Mouse (Mus musculus): ENCODE measurements around the gene Abcd3. TPM values are rescaled to one million over a fixed set of nuclear protein-coding genes. Genes with fewer than 3 reads are reported as not detected.

The Abcd3 gene
- total and polyA plus RNA-seq, 2 experiments = 45.5 to 397 TPM

DNA sequence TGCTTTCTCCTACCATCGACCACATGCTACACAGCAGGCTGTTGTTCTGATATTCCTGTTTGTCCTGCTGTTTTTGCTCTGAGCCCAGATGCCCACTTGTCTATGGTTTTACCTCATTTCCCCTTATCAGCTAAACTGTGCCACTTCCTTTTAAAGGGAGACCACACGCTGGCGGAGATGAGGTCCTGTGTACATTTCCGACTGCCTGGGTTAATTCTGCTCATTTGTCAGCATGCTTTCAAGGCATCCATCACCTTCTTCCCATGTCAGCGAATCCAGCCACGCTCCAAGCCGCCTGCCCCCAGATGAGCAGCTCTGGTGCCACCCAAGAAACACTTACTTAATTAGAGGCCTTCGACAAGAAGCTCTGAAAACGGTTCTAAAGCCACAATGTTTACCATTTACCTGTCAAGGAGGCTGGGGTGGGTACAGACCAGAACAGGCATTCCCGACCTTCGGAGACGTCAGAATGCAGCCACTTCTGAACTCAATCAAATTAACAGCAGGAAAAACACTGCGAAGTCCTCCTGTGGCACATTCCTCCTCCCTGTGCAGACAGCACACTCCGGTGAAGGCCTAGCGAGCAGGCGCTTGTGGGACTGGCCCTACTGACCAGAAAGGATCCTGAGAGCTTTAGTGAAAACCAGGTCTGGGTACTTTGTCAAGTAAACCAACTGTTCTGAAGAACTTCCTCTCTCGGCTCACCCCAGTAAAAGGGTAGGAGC lies 75.5 kb downstream of the Abcd3 start:
- DNase-seq (ENCODE audit: extremely low read depth, low read depth, low spot score) = no peak
- WGBS = 77% methylated on average over 17 of the region's 17 CpGs
- TF ChIP-seq CTCF (IDR thresholded peaks at IDR 0.05; ENCODE audit: low read depth, low read length) (no peak), POLR2A (IDR thresholded peaks at IDR 0.05; ENCODE audit: extremely low read depth, insufficient read depth, low read length) (no peak)
- Histone ChIP-seq H3K27me3 (ENCODE audit: control insufficient read depth, insufficient read depth, low read length) (no peaks in the 10 kb centered on the region), H3K79me2 (ENCODE audit: control insufficient read depth, insufficient read depth, low read length) (no peaks in the 10 kb centered on the region), H3K4me3 (ENCODE audit: insufficient read depth, low read depth, low read length) (no peak overlapping the region), H3K4me1 (ENCODE audit: control insufficient read depth, insufficient read depth, low read length) (peaks cover 8% of the 10 kb centered on the region), H3K9ac (ENCODE audit: low read depth, low read length) (no peak overlapping the region), H3K27ac (replicated peaks; ENCODE audit: insufficient read depth, low read depth, low read length) (no peak overlapping the region), H3K36me3 (ENCODE audit: control insufficient read depth, insufficient read depth, low read length) (no peaks in the 10 kb centered on the region)

DNA sequence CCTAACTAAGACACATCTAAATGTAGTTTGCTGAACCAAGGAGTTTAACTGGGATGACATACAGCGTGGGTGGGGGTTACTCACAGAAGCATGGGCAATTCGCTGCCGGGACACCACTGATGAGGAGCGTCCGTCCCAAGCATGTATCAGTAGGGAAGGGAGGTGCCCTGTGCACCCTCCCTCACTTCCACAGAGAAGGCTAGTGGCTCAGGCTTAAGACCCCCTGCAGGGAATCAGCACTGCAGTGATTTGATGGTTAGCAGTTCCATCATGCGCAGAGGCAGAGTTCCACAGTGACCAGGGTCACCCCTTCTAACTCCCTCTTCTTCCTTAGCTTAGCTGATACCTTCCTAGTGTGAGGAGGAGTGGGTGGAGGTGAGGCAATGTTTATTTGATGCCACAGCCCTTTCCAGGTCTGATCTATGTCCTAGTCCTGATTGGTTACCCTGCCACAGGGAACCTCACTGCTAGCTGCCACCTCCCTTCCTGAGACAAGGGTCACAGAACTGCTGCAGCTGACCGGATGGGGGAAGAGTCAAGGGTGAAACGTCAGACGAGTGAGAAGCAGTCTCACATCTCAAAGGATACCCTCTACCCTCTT lies 76.3 kb downstream of the Abcd3 start:
- WGBS = 67% methylated on average over 9 of the region's 9 CpGs
- no peak for DNase-seq (ENCODE audit: extremely low read depth, low read depth, low spot score)

DNA sequence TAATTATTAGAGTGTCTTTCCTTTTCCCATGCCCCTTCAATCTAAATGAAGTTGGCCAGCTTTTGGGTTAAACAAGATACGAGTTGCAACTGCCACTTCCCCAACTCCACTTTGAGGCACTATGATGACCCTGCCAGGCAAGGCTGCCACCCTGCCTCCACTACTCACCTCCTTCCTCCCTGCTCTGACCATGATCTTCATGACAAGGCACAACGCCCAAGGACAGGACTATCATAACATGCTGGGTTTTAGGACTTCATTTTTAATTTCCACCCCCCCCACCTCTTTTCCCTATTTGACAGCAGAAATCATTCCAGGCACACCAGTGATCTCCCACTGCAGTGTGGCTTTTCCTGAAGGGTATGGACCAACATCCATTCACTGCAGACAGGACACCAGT lies 77.2 kb downstream of the Abcd3 start:
- H3K4me1 ChIP-seq (ENCODE audit: control insufficient read depth, insufficient read depth, low read length) = peaks cover 8% of the 10 kb centered on the region
- no peak overlapping the region for H3K4me3 ChIP-seq (ENCODE audit: insufficient read depth, low read depth, low read length)
- no peak overlapping the region for H3K9ac ChIP-seq (ENCODE audit: low read depth, low read length)
- DNase-seq (ENCODE audit: extremely low read depth, low read depth, low spot score) = no peak
- no peaks in the 10 kb centered on the region for H3K79me2 ChIP-seq (ENCODE audit: control insufficient read depth, insufficient read depth, low read length)
- no peak overlapping the region for H3K27ac ChIP-seq (replicated peaks; ENCODE audit: insufficient read depth, low read depth, low read length)
- H3K36me3 ChIP-seq (ENCODE audit: control insufficient read depth, insufficient read depth, low read length) = peaks cover 4% of the 10 kb centered on the region; the same call in 1 of the 2 replicates
- no peaks in the 10 kb centered on the region for H3K27me3 ChIP-seq (ENCODE audit: control insufficient read depth, insufficient read depth, low read length)
- TF ChIP-seq CTCF (IDR thresholded peaks at IDR 0.05; ENCODE audit: low read depth, low read length) (no peak), POLR2A (IDR thresholded peaks at IDR 0.05; ENCODE audit: extremely low read depth, insufficient read depth, low read length) (no peak)
- 74% methylated on average over 2 of the region's 2 CpGs for WGBS

More for the DNA sequence above, 76.3 kb downstream of the Abcd3 start:
- H3K79me2 ChIP-seq (ENCODE audit: control insufficient read depth, insufficient read depth, low read length) = no peaks in the 10 kb centered on the region
- peaks cover 2% of the 10 kb centered on the region; the same call in 1 of the 2 replicates for H3K36me3 ChIP-seq (ENCODE audit: control insufficient read depth, insufficient read depth, low read length)
- H3K27ac ChIP-seq (replicated peaks; ENCODE audit: insufficient read depth, low read depth, low read length) = no peak overlapping the region
- no peak overlapping the region for H3K9ac ChIP-seq (ENCODE audit: low read depth, low read length)
- H3K4me3 ChIP-seq (ENCODE audit: insufficient read depth, low read depth, low read length) = no peak overlapping the region
- H3K4me1 ChIP-seq (ENCODE audit: control insufficient read depth, insufficient read depth, low read length) = peaks cover 8% of the 10 kb centered on the region
- no peaks in the 10 kb centered on the region for H3K27me3 ChIP-seq (ENCODE audit: control insufficient read depth, insufficient read depth, low read length)
- TF ChIP-seq CTCF (IDR thresholded peaks at IDR 0.05; ENCODE audit: low read depth, low read length) (no peak), POLR2A (IDR thresholded peaks at IDR 0.05; ENCODE audit: extremely low read depth, insufficient read depth, low read length) (no peak)

DNA sequence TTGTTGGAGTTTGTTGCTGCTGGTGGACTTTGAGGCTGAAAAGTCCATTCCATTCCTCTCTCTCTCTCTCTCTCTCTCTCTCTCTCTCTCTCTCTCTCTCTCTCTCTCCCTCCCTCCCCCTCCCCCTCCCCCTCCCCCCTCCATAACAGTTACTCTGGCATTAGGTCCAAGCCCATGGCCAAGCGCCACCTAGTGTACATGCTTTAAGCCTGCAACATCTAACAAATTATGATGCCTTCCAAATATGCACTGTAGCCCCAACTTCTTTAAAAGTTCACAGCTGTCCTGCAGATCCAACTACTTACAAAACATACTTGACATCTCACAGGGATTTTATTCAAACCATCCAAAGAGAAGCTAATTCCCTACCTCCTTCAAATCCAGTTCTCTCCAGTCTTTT lies 77.6 kb downstream of the Abcd3 start:
- no peak for TF ChIP-seq POLR2A (IDR thresholded peaks at IDR 0.05; ENCODE audit: extremely low read depth, insufficient read depth, low read length)
- TF ChIP-seq CTCF (IDR thresholded peaks at IDR 0.05; ENCODE audit: low read depth, low read length) = peak; percentile 42; the same call in 1 of the 2 replicates
- H3K79me2 ChIP-seq (ENCODE audit: control insufficient read depth, insufficient read depth, low read length) = no peaks in the 10 kb centered on the region

DNA sequence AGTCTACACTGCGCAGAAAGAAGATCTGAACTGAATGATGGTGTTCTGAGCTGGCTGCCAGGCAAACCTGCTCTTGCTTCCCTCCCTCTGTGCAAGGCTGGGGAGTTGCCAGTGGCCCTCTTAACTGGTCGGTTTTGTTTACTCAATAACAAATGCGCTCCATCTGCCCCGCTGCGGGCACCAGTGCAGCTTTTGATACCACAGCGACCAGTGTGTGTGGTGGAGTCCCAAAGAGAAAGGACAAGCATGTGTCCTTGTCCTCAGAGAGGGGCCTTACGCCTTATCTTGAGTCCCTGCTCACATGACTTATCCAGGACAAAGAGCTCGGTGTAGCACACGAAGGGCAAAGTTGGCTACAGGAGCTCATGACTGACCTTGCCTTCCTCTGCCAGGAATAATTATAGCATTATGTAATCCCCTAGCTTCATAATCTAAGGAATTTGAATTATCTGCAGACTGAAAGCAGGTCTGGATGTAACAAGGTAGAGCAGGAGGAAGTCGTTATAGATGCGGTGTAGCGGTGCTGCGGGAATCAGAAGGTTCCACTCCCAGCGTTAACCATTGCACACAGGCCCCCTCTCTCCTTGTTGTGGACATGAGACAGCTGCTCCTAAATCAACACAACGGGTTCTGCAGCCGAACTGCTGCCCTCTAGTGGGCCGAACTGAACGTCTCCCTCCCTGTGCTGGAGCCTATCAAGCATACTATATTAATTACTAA lies 78.9 kb downstream of the Abcd3 start:
- Histone ChIP-seq H3K4me1 (ENCODE audit: control insufficient read depth, insufficient read depth, low read length) (peaks cover 8% of the 10 kb centered on the region), H3K36me3 (ENCODE audit: control insufficient read depth, insufficient read depth, low read length) (peaks cover 13% of the 10 kb centered on the region), H3K9ac (ENCODE audit: low read depth, low read length) (peak overlapping the region; percentile 49), H3K4me3 (ENCODE audit: insufficient read depth, low read depth, low read length) (no peak overlapping the region; the same call in 1 of the 2 replicates), H3K79me2 (ENCODE audit: control insufficient read depth, insufficient read depth, low read length) (no peaks in the 10 kb centered on the region), H3K27ac (replicated peaks; ENCODE audit: insufficient read depth, low read depth, low read length) (peak overlapping the region; percentile 65), H3K27me3 (ENCODE audit: control insufficient read depth, insufficient read depth, low read length) (no peaks in the 10 kb centered on the region)
- peak; percentile 80 for DNase-seq (ENCODE audit: extremely low read depth, low read depth, low spot score)
- 12% methylated on average over 18 of the region's 18 CpGs for WGBS
- TF ChIP-seq POLR2A (IDR thresholded peaks at IDR 0.05; ENCODE audit: extremely low read depth, insufficient read depth, low read length) (no peak), CTCF (IDR thresholded peaks at IDR 0.05; ENCODE audit: low read depth, low read length) (peak; percentile 95)

More for the DNA sequence above, 77.6 kb downstream of the Abcd3 start:
- DNase-seq (ENCODE audit: extremely low read depth, low read depth, low spot score) = no peak
- no peak overlapping the region for H3K27ac ChIP-seq (replicated peaks; ENCODE audit: insufficient read depth, low read depth, low read length)
- 65% methylated on average over 1 of the region's 1 CpGs for WGBS
- no peak overlapping the region for H3K9ac ChIP-seq (ENCODE audit: low read depth, low read length)
- no peaks in the 10 kb centered on the region for H3K27me3 ChIP-seq (ENCODE audit: control insufficient read depth, insufficient read depth, low read length)
- no peak overlapping the region for H3K4me3 ChIP-seq (ENCODE audit: insufficient read depth, low read depth, low read length)
- peaks cover 8% of the 10 kb centered on the region for H3K4me1 ChIP-seq (ENCODE audit: control insufficient read depth, insufficient read depth, low read length)
- peaks cover 6% of the 10 kb centered on the region for H3K36me3 ChIP-seq (ENCODE audit: control insufficient read depth, insufficient read depth, low read length)
